Mouse (Mus musculus) embryonic facial prominence, embryonic 15.5 days (tissue): ENCODE results near the gene Arhgap30. TPM values are rescaled to one million over a fixed set of nuclear protein-coding genes. Genes with fewer than 3 reads are reported as not detected.

Experiments used
- ATAC-seq: fragments of 200-750 bp; cut with Nextera tagmentation; 2 replicates; pipeline ENCODE4 v1.8.0; 2017; ENCODE audit warnings: low read depth, moderate TSS enrichment; ENCODE audit not compliant: insufficient number of reproducible peaks, low FRiP score, low TSS enrichment
- H3K27ac ChIP-seq: fragments of 300-500 bp; sonication (generic); replicated peaks from 2 replicates; pipeline ENCODE4 v1.5.1; 2015; ENCODE audit warnings: mild to moderate bottlenecking, inconsistent platforms
- H3K27me3 ChIP-seq: fragments of 300-500 bp; sonication (generic); 2 replicates; pipeline ENCODE4 v1.6.1; 2015; ENCODE audit warnings: inconsistent platforms
- H3K36me3 ChIP-seq: fragments of 300-500 bp; sonication (generic); 2 replicates; pipeline ENCODE4 v1.6.1; 2015; ENCODE audit warnings: mild to moderate bottlenecking, inconsistent platforms
- H3K4me1 ChIP-seq: fragments of 300-500 bp; sonication (generic); 2 replicates; pipeline ENCODE4 v1.6.1; 2015; ENCODE audit warnings: inconsistent platforms
- H3K4me2 ChIP-seq: fragments of 300-500 bp; sonication (generic); replicated peaks from 2 replicates; pipeline ENCODE4 v1.6.1; 2015; ENCODE audit warnings: mild to moderate bottlenecking, inconsistent platforms
- H3K4me3 ChIP-seq: fragments of 300-500 bp; sonication (generic); replicated peaks from 2 replicates; pipeline ENCODE4 v1.5.1; 2015; ENCODE audit warnings: mild to moderate bottlenecking, inconsistent platforms
- H3K9ac ChIP-seq: fragments of 300-500 bp; sonication (generic); 2 replicates; pipeline ENCODE4 v1.6.1; 2015; ENCODE audit warnings: inconsistent platforms
- H3K9me3 ChIP-seq: fragments of 300-500 bp; sonication (generic); replicated peaks from 2 replicates; pipeline ENCODE4 v1.6.1; 2016; ENCODE audit warnings: inconsistent platforms
- WGBS: fragments of 180-500 bp; shearing (Covaris S2); methylation state at CpG from one replicate; pipeline ENCODE4 v1.1.7; 2015; 5-methylcytosine and 5-hydroxymethylcytosine counted together
- polyA plus RNA-seq: library from polyadenylated mRNA; unstranded; fragments of >200 nt; fragmentation: Nextera tagmentation; extraction: Ambion mirVana; gene quantifications from 2 replicates; pipeline ENCODE4 v1.2.1, GENCODE M21; 2015

Arhgap30 gene
- polyA plus RNA-seq, 1 experiment from 2014 or later: 2.6 TPM

DNA sequence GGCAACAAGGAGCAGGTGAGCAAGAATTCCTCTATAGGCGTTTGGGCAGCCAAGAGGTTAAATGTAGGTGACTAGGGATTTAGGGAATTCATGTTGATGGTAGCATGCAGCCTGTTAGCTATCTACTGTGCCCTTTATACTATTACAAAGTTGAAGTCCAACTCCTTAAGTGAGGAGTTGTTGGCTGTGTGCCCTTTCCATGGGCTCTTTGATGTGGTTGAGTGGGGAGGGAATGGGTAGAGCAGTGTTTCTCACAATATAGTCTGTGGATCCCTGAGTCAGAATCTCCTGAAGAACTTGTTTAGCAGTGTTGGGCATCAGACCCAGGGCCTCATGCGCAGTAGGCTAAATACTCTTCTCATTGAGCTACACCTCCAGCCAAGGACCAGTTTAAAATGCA, 31.9 kb upstream of the Arhgap30 start:
- Histone ChIP-seq H3K4me2 (no peak overlapping the region), H3K4me3 (no peak overlapping the region), H3K27me3 (no peaks in the 10 kb centered on the region), H3K9me3 (no peaks in the 10 kb centered on the region), H3K27ac (no peak overlapping the region), H3K4me1 (peaks cover 15% of the 10 kb centered on the region), H3K36me3 (peaks cover 16% of the 10 kb centered on the region; the same call in 1 of the 2 replicates), H3K9ac (no peak overlapping the region)
- WGBS: 93% methylated on average over 2 of the region's 2 CpGs
- no peak for ATAC-seq

GRCm38 (mm10) chr1:171358421-171358820, 30.3 kb upstream of the Arhgap30 start:
- Histone ChIP-seq H3K4me3 (no peak overlapping the region), H3K27me3 (no peaks in the 10 kb centered on the region), H3K9me3 (no peaks in the 10 kb centered on the region), H3K4me1 (peaks cover 16% of the 10 kb centered on the region), H3K36me3 (peaks cover 16% of the 10 kb centered on the region; the same call in 1 of the 2 replicates), H3K4me2 (no peak overlapping the region), H3K9ac (no peak overlapping the region), H3K27ac (no peak overlapping the region)
- 69% methylated on average over 4 of the region's 4 CpGs for WGBS
- ATAC-seq: no peak

GRCm38 (mm10) chr1:171360253-171360652, 28.5 kb upstream of the Arhgap30 start:
- 8% methylated on average over 26 of the region's 26 CpGs for WGBS

DNA sequence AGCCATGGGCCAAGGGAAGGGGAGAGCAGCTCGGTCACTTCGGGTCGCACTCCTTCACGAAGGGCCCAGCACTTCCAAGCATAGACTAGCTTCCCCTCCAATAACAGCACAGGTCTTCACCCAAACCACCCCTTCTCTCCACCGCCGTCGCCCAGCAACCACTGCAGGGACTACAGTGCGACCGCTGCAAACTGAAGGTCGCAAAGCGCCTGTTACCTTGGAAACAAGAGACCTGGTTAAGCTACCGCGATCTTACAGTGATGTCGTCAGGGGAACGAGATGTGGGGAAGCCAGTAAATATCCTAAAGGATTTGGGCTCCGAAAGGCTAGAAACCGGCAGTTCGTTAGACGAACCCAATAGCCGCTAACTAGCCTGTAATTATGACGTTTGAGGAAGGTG, 28.1 kb upstream of the Arhgap30 start, which contains the start of gene Klhdc9:
Gene Klhdc9 (minus strand): TSS at position 143 of the 400 bp plus-strand sequence.
- Histone ChIP-seq H3K9me3 (no peaks in the 10 kb centered on the region), H3K9ac (peak within 1 kb of the TSS; percentile 44), H3K4me2 (peak within 1 kb of the TSS; percentile 77), H3K36me3 (peaks cover 16% of the 10 kb centered on the region; the same call in 1 of the 2 replicates), H3K4me3 (peak within 1 kb of the TSS; percentile 52), H3K27ac (peak within 1 kb of the TSS; percentile 83), H3K4me1 (peaks cover 16% of the 10 kb centered on the region), H3K27me3 (no peaks in the 10 kb centered on the region)
- peak; percentile 91 for ATAC-seq
- WGBS: 2% methylated on average over 21 of the region's 21 CpGs

More at GRCm38 (mm10) chr1:171360253-171360652, 28.5 kb upstream of the Arhgap30 start:
- Histone ChIP-seq H3K27me3 (no peaks in the 10 kb centered on the region), H3K36me3 (peaks cover 16% of the 10 kb centered on the region; the same call in 1 of the 2 replicates), H3K4me3 (peak overlapping the region; percentile 52), H3K4me1 (peaks cover 16% of the 10 kb centered on the region), H3K9ac (peak overlapping the region; percentile 44; the same call in 1 of the 2 replicates), H3K4me2 (peak overlapping the region; percentile 77), H3K9me3 (no peaks in the 10 kb centered on the region), H3K27ac (0 out of 2 replicates have a peak overlapping the region, but pooled peaks have one; percentile 22)
- ATAC-seq: no peak; the same call in 1 of the 2 replicates

DNA sequence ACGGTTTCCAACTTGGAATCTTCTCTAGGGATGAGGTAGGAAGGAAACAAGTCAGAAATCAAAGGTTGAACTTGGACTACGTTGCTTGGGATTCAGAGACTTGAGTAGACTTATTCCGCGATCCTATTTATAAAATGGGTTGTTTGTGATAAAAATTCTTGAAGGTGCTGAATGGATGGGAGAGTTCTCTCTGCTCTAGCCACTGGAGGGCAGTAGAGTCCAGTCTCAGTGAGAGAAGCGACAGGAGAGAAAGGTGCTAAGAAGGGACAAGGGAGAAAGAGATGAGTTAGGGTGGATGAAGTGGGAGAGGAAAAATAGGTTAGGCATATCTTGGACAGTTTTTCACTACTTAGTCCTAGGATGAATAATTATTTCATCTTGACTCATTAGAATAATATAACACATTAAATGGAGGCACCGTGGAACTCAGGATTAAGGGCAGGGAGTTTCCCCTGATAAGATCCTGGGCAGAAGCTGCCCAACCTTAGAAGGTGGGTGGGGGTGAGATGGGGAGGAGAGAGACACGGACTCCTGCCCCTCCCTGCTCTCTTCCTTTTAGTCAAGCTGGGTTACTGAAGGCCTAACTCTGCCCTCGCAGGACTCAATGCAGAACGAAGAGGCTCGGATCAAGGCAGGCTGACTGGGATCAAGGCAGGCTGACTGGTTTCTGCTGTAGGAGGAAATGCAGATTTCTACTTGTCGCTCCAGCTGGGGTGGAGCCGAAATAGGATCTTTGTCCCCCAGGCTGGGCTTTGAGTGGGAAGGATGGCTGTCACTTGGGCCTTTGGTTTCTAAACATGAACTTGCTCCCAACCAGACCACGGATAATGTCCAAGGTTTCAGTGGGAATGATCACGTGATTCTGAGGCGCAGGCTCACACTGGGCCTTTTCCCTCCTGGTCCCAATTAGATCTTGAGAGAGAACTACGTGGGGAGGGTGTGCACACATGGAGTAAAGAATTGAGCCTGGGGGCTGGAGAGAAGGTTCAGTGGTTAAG, 27.3 kb upstream of the Arhgap30 start:
- no peak for ATAC-seq
- Histone ChIP-seq H3K9me3 (no peaks in the 10 kb centered on the region), H3K4me1 (peaks cover 16% of the 10 kb centered on the region), H3K4me2 (peak overlapping the region; percentile 77), H3K4me3 (peak overlapping the region; percentile 52), H3K9ac (peak overlapping the region; percentile 44; the same call in 1 of the 2 replicates), H3K36me3 (peaks cover 16% of the 10 kb centered on the region; the same call in 1 of the 2 replicates), H3K27me3 (no peaks in the 10 kb centered on the region), H3K27ac (peak overlapping the region; percentile 83)
- WGBS: 22% methylated on average over 16 of the region's 16 CpGs

- Histone ChIP-seq H3K4me3 (no peak overlapping the region), H3K4me1 (0 out of 2 replicates have a peak, but pooled peaks cover 12% of the 10 kb centered on the region), H3K9ac (no peak overlapping the region), H3K4me2 (no peak overlapping the region), H3K9me3 (no peaks in the 10 kb centered on the region), H3K36me3 (no peaks in the 10 kb centered on the region), H3K27ac (no peak overlapping the region), H3K27me3 (no peaks in the 10 kb centered on the region)
- no peak for ATAC-seq
- 55% methylated on average over 7 of the region's 7 CpGs for WGBS
Measured at GRCm38 (mm10) chr1:171365934-171366333, 22.8 kb upstream of the Arhgap30 start.

GRCm38 (mm10) chr1:171369845-171370556, 18.8 kb upstream of the Arhgap30 start, which contains the start of gene Nectin4:
Gene Nectin4 (plus strand): TSS chr1:171370099.
- Histone ChIP-seq H3K36me3 (no peaks in the 10 kb centered on the region), H3K4me2 (peak within 1 kb of the TSS; percentile 31), H3K9me3 (no peaks in the 10 kb centered on the region), H3K4me1 (peaks cover 19% of the 10 kb centered on the region), H3K9ac (no peak within 1 kb of the TSS), H3K27me3 (no peaks in the 10 kb centered on the region), H3K27ac (peak within 1 kb of the TSS; percentile 72), H3K4me3 (peak within 1 kb of the TSS; percentile 34)
- peak; percentile 59; the same call in 1 of the 2 replicates for ATAC-seq
- 28% methylated on average over 20 of the region's 20 CpGs for WGBS

- WGBS: 30% methylated on average over 3 of the region's 3 CpGs
- H3K4me2 ChIP-seq: peak overlapping the region; percentile 34; the same call in 1 of the 2 replicates
- H3K4me1 ChIP-seq: peaks cover 25% of the 10 kb centered on the region
- H3K36me3 ChIP-seq: no peaks in the 10 kb centered on the region
- no peak overlapping the region for H3K9ac ChIP-seq
- no peak for ATAC-seq
- peak overlapping the region; percentile 73 for H3K27ac ChIP-seq
- H3K4me3 ChIP-seq: peak overlapping the region; percentile 34; the same call in 1 of the 2 replicates
- no peaks in the 10 kb centered on the region for H3K27me3 ChIP-seq
- H3K9me3 ChIP-seq: no peaks in the 10 kb centered on the region
Measured at GRCm38 (mm10) chr1:171372880-171373279, 15.9 kb upstream of the Arhgap30 start.

- Histone ChIP-seq H3K9me3 (no peaks in the 10 kb centered on the region), H3K27me3 (no peaks in the 10 kb centered on the region), H3K4me3 (peak overlapping the region; percentile 34; the same call in 1 of the 2 replicates), H3K9ac (no peak overlapping the region), H3K4me2 (peak overlapping the region; percentile 34; the same call in 1 of the 2 replicates), H3K36me3 (no peaks in the 10 kb centered on the region), H3K27ac (peak overlapping the region; percentile 73), H3K4me1 (peaks cover 21% of the 10 kb centered on the region)
- peak; percentile 44; the same call in 1 of the 2 replicates for ATAC-seq
- 0% methylated on average over 4 of the region's 4 CpGs for WGBS
Measured at GRCm38 (mm10) chr1:171373946-171374345, 14.8 kb upstream of the Arhgap30 start.

DNA sequence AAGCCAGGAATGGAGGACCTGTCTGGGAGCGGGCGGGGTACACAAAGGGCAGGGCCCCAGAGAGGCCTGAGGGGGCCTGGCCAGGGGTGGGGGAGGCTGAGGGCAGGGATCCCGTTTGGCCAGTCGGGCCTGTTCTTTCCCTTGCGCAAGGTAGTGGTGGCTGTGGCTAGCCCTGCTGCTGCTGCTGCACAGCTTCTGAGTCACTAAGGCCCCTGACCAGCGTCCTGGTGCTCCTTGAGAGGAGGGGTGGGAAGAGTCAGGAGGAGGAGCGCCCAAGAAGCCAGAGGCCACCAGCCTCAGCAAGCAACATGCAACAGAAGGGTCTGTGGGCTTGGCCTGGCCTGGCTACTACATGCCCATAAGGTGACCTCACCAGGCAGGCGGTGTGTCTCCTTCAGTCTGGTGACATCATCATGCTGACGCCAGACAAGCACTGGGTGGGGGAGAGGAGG, 13.1 kb upstream of the Arhgap30 start:
- Histone ChIP-seq H3K9me3 (no peaks in the 10 kb centered on the region), H3K4me3 (no peak overlapping the region), H3K27ac (peak overlapping the region; percentile 65; the same call in 1 of the 2 replicates), H3K4me1 (peaks cover 29% of the 10 kb centered on the region), H3K9ac (no peak overlapping the region), H3K36me3 (no peaks in the 10 kb centered on the region), H3K27me3 (peaks cover 11% of the 10 kb centered on the region; the same call in 1 of the 2 replicates), H3K4me2 (no peak overlapping the region; the same call in 1 of the 2 replicates)
- 0 out of 2 replicates have a peak, but pooled peaks have one; percentile 36 for ATAC-seq
- 38% methylated on average over 9 of the region's 9 CpGs for WGBS
